Mouse (Mus musculus) gastrocnemius, postnatal 14 days (tissue): ENCODE data around the gene Rnf26. TPM values are rescaled to one million over a fixed set of nuclear protein-coding genes. Genes with fewer than 3 reads are reported as not detected.
A peak's percentile ranks its signal among the peaks of the same experiment; 100 is the strongest.

Source experiments
- DNase-seq: peaks from one replicate; pipeline ENCODE4 v3.0.0; 2021; ENCODE audit warnings: mixed read lengths
- intact Hi-C: fragments of 180-260 bp; cut with DNase I; formaldehyde crosslinking; loops from one replicate; pipeline ENCODE4 v1.15.1; 2025; ENCODE audit warnings: low total_unique reads
- total RNA-seq, 2 experiments: library from RNA; stranded (reverse); gene quantifications; 2 replicates each; pipeline ENCODE4 v1.2.3; 2021

Rnf26 gene
- total RNA-seq, 2 experiments from 2014 or later, result 6.4 to 8.4 TPM

DNA sequence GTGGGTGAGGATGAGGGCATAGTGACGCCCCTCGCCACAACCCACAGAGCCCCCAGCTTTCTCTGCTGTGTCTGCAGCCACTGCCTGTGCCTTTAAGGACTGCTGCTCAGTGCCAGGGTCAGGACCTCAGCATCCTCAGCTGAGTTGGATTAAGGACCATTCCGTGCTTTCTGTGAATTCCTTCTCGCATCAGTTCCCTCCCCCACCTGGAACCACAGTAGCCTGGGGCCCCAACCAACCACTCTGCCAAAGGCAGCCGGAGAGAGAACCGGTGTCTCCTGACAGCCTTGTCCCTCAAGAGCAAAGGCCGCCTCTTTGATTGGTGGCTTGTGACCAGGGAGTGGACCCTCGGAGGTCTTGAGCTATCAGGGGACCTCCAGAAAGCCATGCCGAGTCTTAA is 11.8 kb downstream of the Rnf26 start, which contains the start of gene Mfrp:
Gene Mfrp (plus strand): TSS at position 240 of the 400 bp plus-strand sequence.
- intact Hi-C loops, result no loop called here

DNA sequence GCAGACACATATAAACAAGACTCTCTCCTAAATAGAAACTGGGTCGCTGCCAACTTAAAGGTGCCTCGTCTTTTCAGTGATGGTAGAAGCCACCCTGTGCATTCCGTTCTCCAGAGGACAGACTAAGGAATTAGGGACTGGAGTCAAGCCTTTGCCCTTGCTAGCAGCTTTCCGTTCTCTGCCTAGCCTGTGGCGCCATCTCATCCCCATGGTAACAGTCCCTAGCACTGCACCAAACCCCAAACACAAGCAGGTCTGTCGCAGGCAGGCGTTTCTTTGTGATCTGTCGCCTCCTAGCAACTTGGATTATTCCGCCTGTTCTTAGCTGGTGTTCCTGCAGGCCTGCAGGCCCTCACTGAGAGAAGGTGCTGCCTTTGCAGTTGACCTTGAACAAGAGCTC is 16.8 kb downstream of the Rnf26 start:
- no peak for DNase-seq
- intact Hi-C loops, result no loop called here

More for the DNA sequence above, 11.8 kb downstream of the Rnf26 start, which contains the start of gene Mfrp:
- DNase-seq, result no peak

DNA sequence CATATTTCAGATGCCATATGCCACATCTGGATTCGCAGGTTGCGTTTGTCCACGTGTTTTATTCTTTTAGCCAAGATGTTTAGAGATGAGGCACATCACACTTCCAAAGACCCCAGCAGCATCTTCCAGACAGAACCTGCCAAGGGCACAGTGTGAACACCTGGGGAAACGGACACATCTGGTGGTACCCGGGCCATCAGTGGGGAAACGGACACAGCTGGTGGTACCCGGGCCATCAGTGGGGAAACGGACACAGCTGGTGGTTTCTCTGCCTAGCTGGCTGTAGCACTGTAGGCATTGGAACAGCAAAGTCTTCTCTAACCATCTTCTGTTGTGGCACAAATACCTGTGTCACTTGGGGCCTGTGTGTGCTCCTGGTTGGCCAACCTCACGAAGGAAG is 17.5 kb downstream of the Rnf26 start:
- intact Hi-C loops, result no loop called here

DNA sequence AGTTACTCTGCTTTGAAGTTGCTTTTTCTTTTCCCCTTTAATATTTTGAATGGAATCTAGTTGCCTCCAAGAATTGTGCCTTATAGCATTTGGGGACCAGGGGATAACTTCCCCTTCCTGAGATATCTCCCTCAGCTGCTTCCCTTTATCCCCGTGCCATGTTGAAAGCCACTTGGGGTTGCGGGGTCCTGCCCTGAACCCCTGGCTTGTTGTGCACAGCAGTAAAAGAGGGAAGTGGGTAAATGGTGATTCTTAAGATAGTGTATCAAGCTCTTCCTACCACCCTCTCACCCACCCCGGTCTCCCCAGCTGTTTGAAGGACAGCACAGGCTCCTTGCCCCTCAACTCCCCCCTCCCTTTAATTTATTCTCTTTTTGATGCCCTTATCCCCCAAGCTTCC is 18.6 kb downstream of the Rnf26 start:
- intact Hi-C loops, result no loop called here
- no peak for DNase-seq

More for the DNA sequence above, 17.5 kb downstream of the Rnf26 start:
- no peak for DNase-seq

DNA sequence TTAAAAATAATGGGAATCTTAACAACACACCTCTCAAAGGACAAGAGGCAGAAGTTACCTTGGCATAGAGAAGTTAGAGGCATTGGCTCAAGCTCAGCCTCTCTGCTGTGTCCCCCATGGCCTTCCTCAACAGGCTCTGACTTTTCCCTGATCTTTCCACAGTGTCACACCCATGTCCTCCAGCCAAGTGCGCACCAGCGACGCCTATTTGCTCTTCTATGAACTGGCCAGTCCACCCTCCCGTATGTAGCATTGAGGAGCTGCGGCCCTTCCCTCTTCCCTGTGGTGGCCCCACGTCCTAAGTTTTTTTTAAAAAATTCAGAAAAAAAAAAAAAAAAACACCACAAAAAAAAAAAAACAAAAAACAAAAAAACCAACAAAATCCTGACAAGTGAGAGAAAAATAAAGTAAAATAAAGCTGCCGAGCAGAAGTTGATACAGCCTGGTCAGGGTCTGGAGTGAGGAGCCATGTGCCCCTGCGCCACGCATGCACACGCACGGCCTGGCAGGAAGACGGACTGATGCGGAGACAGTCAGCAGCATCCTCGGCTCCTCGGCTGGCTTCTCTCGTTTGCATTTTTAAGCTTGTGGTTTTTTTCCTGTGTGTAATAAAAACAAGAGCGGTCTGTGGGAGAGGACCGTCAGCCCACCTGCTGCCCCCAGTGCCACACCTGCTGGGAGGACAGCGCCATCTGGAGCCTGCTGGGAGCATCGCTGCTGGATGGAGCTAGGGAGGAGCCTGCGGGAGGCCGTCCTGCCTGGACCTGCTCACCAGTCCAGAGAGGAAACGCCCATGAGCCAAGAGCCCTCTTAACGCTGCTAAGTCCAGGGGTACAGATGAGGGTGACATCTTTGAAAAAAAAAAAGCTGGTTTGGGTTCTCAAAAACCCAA is 19.5 kb downstream of the Rnf26 start:
- intact Hi-C loops, result no loop called here
- peak; percentile 85 for DNase-seq

DNA sequence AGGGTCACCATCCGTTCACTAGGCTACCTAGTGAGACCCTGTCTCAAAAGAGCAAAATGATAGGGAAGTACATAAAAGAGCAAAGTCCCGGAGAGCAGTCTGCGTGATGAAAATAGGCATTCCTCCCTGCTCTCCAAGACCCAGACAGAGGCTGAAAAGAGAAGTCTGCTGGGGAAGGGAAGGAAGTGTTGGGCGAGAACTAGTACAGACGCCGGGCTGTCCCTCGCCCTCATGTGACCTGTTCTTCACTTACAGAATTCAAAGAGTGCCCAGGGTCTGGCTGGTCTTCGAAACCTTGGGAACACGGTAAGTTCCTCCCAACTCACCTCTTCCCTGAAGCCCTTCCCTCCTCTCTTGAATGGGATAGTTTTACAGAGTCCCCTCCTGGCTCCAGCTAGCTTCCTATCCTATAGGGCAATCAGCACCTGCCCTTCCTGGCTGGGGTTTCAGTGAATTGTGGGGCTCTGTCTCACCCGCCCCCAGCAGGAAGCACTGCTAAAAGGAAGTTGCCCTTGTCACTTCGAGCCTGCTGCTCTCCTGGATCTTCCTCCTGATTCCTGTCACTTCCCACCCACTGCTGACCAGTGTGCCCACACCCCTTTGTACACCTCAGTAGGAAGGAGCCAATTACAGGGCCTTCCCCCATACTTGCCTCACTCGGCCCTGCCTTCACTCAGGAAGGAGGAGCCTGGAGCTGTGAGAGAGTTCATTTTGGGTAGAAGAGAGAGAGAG is 24.3 kb downstream of the Rnf26 start:
- intact Hi-C loops, result no loop called here
- no peak for DNase-seq

DNA sequence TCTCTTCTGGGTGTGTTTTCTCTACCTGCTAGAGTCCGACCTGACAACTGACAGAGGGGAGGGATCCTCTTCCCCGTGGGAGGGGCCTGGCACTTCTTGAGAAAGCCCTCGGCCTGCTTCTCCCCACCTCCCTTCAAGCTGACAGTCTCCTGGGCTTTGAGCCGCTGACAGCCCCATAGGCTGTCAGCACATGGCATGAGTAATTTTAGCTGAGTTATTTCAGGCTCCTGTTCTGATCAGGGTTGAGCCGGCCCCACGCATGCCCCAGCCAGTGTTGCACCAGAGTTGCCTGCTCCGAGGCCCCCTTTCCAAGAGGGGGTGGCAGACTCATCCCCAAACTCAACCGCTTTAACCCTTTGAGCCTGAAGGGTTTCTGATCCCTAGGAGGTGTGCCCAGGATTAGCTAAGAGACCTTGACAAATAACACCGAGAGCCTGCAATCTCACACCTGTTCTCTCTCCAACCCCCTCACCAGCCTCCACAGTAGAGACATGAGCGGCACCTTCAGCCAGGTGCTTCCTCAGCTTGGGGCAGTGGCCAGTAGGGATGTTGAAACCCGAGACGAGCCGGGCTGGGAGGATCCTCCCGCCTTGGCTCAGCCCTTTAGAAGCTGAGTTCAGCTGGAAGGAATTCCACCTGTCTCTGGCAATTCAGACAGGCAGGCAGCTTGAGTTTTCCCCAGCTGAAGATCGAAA is 25.4 kb downstream of the Rnf26 start:
- intact Hi-C loops, result no loop called here
- peak; percentile 69 for DNase-seq

DNA sequence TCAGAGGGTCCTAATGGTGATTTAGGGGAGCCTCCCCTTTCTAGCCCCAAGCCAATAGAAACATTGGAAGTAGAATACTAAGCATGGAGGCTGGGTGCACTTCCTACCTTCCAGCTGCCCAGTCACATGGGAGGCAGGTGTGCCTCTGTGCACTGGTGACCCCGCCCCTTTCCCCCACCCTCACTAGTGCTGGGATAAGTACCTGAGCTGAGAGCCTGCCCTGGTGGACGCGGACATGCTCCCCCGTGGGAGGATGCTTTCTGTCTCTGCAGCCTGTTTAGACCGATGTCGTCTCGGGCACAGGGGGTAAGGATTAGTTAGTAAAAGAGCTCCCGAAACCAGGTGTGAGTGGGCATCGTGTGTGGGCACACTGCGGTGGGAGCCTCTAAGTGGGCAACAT is 26.4 kb downstream of the Rnf26 start:
- intact Hi-C loops, result no loop called here
- no peak for DNase-seq

DNA sequence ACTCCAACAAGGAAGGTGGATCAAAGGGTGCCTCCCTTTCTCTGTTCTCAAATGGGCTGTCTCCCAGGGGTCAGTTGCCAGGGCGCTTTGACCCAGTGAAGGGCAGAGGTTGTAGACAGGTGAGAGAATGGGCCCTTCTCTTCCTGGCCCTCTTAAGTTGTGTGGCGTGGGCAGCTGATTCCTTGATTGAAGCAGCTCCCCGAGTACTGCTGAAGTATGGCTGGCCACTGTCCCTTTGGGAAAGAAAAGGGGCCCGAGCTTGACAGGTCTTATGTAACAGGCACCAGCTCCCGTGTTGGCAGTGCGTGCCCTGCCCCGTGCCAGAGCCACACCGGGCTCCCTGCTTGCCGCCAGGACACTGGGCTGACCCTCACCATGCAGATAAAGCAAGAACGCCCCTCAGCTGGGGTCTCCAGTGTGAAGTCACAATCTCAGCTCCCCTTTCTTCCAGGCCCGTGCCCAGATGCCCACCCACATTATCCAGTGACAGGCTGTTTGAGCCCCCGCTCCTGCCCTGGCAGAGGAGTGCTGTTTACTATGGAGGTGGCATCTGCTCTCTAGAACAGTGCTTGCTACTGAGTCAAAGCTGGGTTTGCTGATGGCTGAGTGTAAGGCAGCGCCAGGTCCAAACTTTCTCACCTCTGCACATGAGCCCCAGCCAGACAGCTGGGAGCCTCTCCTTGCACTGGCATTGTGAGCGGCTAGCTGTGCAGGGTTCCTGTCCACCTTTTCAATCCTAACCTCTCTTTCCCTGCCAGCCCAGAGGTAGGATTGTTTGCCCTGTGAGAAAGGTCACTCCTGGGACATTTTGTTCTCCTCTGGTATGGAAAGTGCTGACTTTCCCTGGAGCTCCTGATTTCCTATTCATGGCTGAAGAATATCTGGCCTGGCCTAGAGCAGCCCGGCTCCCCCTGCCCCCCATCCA is 27.3 kb downstream of the Rnf26 start:
- peak; percentile 76 for DNase-seq
- intact Hi-C loops, result no loop called here

DNA sequence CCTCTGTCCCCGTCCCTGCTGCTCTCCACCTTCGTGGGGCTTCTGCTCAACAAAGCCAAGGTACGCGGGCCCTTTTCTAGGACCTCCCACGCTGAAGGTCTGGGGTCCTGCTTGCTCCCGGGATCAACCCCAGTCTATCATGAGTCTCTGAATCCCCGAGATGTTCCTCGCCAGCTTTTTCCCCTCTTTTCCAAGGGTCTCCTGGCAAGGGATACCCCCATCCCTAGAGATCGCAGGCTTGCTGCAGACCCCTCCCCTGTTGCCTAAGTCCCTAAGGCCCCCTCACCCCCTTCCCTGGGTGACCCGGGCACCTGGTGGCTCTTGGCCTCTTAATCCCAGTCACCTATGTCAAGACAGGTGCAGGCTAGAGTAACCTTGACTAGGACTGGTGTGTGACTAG is 28.0 kb downstream of the Rnf26 start:
- intact Hi-C loops, result no loop called here
- DNase-seq, result no peak

DNA sequence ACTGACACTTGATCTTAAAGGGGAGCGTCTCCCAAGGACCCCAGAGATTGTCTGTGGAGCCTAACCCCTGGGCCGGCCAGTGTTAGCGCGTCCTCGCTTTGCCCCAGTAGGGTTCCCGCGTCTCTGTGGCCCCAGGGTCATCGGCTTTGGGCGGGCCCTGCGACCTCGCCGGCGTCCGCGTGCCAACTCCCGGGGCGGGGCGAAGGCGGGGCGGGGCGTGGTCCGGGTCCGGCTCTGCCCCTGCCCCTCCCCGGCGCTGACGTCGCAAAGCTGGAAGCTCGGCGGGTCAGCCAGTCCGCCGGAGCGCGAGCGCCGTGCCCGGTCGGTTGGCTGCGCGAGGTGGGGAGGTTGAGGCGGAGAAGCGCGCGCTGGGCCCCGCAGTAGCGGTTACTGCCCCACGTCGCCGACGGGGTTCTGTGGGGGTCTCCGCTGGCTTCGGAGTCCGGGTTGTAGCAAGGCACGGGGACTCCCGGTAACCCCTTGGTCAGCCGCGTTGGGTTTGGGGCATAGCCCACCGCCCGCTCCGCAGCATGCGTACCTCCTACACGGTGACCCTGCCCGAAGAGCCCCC is 28.6 kb downstream of the Rnf26 start:
- peak; percentile 97 for DNase-seq
- intact Hi-C loops, result no loop called here

DNA sequence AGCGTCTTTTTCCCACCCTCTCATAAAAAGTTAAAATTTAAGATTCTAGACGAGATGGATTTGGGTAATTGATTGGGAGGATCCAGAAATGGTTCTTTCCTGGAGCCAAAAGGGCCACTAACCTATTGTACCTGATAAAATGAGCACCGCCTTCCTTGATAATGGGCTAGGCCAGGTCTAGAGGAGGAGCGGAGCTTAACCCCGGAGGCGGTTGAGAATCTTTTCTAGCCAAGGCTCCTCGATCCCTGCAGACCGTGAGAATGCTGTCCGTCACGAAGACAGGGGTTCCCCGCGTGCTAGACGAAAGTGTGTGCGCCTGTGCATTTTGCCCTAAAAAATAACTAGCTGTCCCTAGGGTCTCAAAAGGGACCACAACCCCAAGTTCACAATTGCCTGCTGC is 29.1 kb downstream of the Rnf26 start:
- DNase-seq, result no peak
- intact Hi-C loops, result no loop called here

DNA sequence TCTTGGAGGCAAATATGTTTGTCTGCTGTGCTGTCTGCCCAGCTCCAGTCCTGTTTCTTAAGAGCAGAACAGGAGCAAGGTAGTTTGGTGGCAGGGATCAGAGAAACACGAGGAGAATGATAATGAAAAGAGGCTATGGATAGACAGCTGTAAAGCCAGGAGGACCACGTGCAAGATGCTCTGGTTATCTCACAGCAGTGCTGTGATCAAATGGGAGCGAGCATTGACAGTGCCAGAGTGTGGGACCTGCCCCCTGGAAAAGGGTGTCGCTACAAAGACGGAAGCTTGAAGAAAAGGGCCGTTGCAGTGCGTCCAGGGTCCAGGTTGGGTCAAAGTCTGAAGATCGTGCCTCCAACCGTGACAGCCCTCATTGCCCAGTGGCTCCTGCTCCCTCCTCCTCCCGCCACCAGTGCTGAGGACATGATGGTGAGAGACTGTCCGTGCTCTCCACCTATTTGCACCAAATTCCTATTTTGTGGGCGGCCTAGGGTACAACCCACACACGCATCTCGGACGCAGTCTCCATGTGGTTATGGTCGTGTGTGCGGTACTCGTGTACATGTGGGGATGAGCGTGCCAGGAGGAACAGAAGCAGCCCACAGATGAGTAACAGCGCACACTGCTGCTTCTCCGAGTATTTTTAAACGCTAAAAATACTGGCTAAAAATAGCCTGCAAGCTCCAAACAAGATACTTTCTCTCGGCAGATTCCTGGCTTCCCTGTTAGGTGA is 29.8 kb downstream of the Rnf26 start:
- intact Hi-C loops, result no loop called here
- no peak for DNase-seq

DNA sequence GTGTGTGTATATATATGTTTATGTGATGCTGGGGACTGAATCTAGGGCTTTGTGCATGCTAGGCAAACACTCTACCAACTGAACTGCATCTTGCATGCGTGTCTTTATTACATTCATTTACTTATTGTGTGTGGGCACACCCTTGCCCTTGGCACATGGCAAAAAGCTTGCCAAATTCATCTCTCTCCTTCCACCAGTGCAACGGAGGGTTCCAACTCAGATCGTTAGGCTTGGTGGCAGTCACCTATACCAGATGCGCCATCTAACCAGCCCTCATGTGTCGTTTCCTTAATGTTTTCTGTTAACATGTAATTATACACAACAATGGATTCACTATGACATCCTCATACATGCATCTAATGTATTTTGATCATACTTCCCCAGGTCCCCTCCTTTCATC is 31.1 kb downstream of the Rnf26 start:
- intact Hi-C loops, result no loop called here
- no peak for DNase-seq

DNA sequence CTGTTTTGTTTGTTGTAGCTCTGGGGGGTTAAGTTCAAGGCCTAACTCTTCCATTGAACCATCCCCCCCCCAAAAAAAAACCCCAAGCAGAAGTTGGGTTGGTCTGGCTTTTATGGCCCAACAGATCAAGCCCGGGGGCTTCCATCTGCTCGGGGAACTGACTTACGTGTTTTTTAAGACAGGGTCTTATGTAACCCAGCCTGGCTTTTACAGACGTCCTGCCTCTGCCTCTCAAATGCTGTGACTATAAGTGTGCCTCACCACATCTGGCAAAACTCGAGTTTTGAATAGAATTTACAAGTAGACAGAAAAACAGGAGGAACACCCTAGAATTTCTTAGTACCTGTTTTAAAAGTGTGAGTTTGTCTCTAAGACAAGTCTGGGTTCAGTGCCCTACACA is 31.7 kb downstream of the Rnf26 start:
- intact Hi-C loops, result no loop called here

DNA sequence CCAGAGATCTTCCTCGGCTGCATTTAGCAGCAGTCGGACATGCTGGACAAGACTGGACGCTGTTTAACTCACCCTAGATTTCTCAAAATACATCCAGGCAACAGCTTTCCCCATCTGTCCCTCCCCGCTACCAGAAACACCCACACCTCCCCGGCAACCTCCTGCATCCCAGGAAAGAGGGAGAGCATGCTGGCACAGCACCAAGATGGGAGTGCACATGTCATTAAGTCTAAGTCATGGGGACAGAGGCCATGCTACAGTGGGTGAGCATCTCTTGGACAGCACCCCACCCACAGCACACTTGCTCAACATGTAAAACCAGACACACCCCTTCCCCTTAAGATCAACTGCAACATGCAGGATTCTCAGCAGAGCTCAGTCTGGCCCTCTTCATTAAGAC is 32.4 kb downstream of the Rnf26 start:
- no peak for DNase-seq
- intact Hi-C loops, result no loop called here

More for the DNA sequence above, 31.7 kb downstream of the Rnf26 start:
- DNase-seq, result no peak

DNA sequence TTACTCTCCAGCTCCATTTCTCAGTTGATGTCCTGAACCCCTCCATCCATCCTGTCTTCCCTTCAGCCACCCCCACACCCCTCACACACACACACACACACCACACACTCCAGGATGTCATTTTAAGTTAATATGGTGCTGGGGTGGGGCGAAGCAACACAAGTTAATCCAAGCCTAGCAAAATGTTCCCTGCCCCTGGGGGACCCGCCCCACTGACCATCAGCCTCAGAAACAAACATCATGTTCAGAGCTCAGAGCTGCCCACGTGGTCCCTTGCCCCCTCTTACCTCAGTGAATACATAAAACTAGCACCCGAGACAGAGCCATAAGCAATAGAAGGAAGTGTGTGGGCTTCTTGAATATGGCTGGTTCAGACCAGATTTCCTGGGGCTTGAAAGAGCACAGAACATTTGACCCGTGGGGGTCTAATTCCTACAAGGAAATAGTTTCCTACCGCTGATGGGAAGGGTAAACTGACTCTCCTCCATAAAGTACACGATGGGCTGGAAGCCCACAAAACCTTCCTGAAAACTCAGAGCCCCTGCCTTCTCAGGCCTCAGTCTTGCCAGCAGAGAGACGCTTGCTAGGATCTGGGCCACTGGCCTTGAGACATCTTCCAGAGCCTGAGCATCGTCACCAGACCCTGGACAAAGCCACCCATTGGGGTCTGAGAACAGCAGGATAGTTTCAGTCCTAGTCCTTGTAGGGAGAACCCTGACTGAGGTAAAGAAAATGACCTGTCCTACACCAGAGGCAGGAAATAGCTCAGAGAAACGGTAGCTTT is 33.1 kb downstream of the Rnf26 start:
- no peak for DNase-seq
- intact Hi-C loops, result no loop called here
